Mouse (Mus musculus) heart, embryonic 16.5 days (tissue): ENCODE measurements around the gene Fgg. TPM values are rescaled to one million over a fixed set of nuclear protein-coding genes. Genes with fewer than 3 reads are reported as not detected.

Source experiments
- ATAC-seq: fragments of 200-750 bp; cut with Nextera tagmentation; replicated peaks from 2 replicates; pipeline ENCODE4 v1.8.0; 2017; ENCODE audit warnings: moderate number of reproducible peaks; ENCODE audit not compliant: insufficient read depth, low FRiP score; ENCODE audit errors: extremely low read depth
- H3K27ac ChIP-seq: fragments of 300-500 bp; sonication (generic); 2 replicates; pipeline ENCODE4 v1.5.1; 2014; ENCODE audit warnings: mild to moderate bottlenecking, low read length, control low read depth, moderate library complexity
- H3K27me3 ChIP-seq: fragments of 300-500 bp; sonication (generic); 2 replicates; pipeline ENCODE4 v1.6.1; 2014; ENCODE audit warnings: low read length, mixed read lengths; ENCODE audit not compliant: control insufficient read depth, insufficient read depth
- H3K36me3 ChIP-seq: fragments of 300-500 bp; sonication (generic); 2 replicates; pipeline ENCODE4 v1.6.1; 2014; ENCODE audit not compliant: control insufficient read depth, insufficient read depth
- H3K4me1 ChIP-seq: fragments of 300-500 bp; sonication (generic); 2 replicates; pipeline ENCODE4 v1.6.1; 2014; ENCODE audit warnings: low read length, mixed read lengths; ENCODE audit not compliant: control insufficient read depth, insufficient read depth
- H3K4me2 ChIP-seq: fragments of 300-500 bp; sonication (generic); 2 replicates; pipeline ENCODE4 v1.6.1; 2014; ENCODE audit warnings: low read depth, mild to moderate bottlenecking, control low read depth, low read length
- H3K4me3 ChIP-seq: fragments of 300-500 bp; sonication (generic); 2 replicates; pipeline ENCODE4 v1.5.1; 2014; ENCODE audit warnings: mild to moderate bottlenecking, control low read depth, low read length
- H3K9ac ChIP-seq: fragments of 300-500 bp; sonication (generic); 2 replicates; pipeline ENCODE4 v1.6.1; 2014; ENCODE audit warnings: low read length, control low read depth
- H3K9me3 ChIP-seq: fragments of 300-500 bp; sonication (generic); replicated peaks from 2 replicates; pipeline ENCODE4 v1.6.1; 2016; ENCODE audit warnings: low read length; ENCODE audit not compliant: control insufficient read depth
- WGBS: fragments of 180-500 bp; shearing (Covaris S2); extraction: QIAGEN DNeasy Blood & Tissue Kit; methylation state at CpG from one replicate; pipeline ENCODE4 v1.1.7; 2014; 5-methylcytosine and 5-hydroxymethylcytosine counted together
- polyA plus RNA-seq: library from polyadenylated mRNA; unstranded; fragments of >200 nt; fragmentation: Nextera tagmentation; extraction: Ambion mirVana; gene quantifications from 2 replicates; pipeline ENCODE4 v1.2.1, GENCODE M21; 2015

Fgg gene
- 0.90 and 0.91 TPM in 2 replicates for polyA plus RNA-seq

- Histone ChIP-seq H3K27ac (no peak within 1 kb of the TSS), H3K4me2 (no peak within 1 kb of the TSS), H3K4me3 (no peak within 1 kb of the TSS), H3K27me3 (peaks cover 2% of the 10 kb centered on the region; the same call in 1 of the 2 replicates), H3K36me3 (no peaks in the 10 kb centered on the region), H3K9ac (no peak within 1 kb of the TSS), H3K4me1 (no peaks in the 10 kb centered on the region), H3K9me3 (no peaks in the 10 kb centered on the region)
- 42% methylated on average over 7 of the region's 7 CpGs for WGBS
- no peak for ATAC-seq
Measured at GRCm38 (mm10) chr3:83007557-83007956, at the start of gene Fgg. Fgg (plus strand) TSS chr3:83007724.

GRCm38 (mm10) chr3:82971046-82971445 lies 36.5 kb upstream of the Fgg start:
- Histone ChIP-seq H3K4me2 (no peak overlapping the region), H3K27ac (no peak overlapping the region), H3K36me3 (no peaks in the 10 kb centered on the region), H3K4me3 (no peak overlapping the region), H3K9ac (no peak overlapping the region), H3K9me3 (no peaks in the 10 kb centered on the region), H3K27me3 (no peaks in the 10 kb centered on the region), H3K4me1 (no peaks in the 10 kb centered on the region)
- no peak for ATAC-seq
- 65% methylated on average over 3 of the region's 3 CpGs for WGBS

GRCm38 (mm10) chr3:82980818-82981217 lies 26.7 kb upstream of the Fgg start:
- Histone ChIP-seq H3K27me3 (no peaks in the 10 kb centered on the region), H3K36me3 (no peaks in the 10 kb centered on the region), H3K27ac (no peak overlapping the region), H3K4me2 (no peak overlapping the region), H3K9ac (no peak overlapping the region), H3K4me1 (no peaks in the 10 kb centered on the region), H3K9me3 (no peaks in the 10 kb centered on the region), H3K4me3 (no peak overlapping the region)
- ATAC-seq = no peak
- 68% methylated on average over 6 of the region's 6 CpGs for WGBS

- H3K27ac ChIP-seq = no peak overlapping the region
- ATAC-seq = no peak
Measured at GRCm38 (mm10) chr3:82981861-82982260, 25.7 kb upstream of the Fgg start.

GRCm38 (mm10) chr3:82984840-82985239 lies 22.7 kb upstream of the Fgg start:
- H3K9me3 ChIP-seq = no peaks in the 10 kb centered on the region
- H3K4me1 ChIP-seq = no peaks in the 10 kb centered on the region
- H3K4me2 ChIP-seq = no peak overlapping the region
- WGBS = 79% methylated on average over 2 of the region's 2 CpGs
- no peak for ATAC-seq
- H3K9ac ChIP-seq = no peak overlapping the region
- H3K27ac ChIP-seq = no peak overlapping the region
- H3K36me3 ChIP-seq = no peaks in the 10 kb centered on the region
- no peaks in the 10 kb centered on the region for H3K27me3 ChIP-seq
- no peak overlapping the region for H3K4me3 ChIP-seq

More at GRCm38 (mm10) chr3:82981861-82982260, 25.7 kb upstream of the Fgg start:
- no peak overlapping the region for H3K4me3 ChIP-seq
- no peaks in the 10 kb centered on the region for H3K36me3 ChIP-seq
- H3K4me2 ChIP-seq = no peak overlapping the region
- WGBS = 48% methylated on average over 8 of the region's 8 CpGs
- H3K9ac ChIP-seq = no peak overlapping the region
- H3K27me3 ChIP-seq = no peaks in the 10 kb centered on the region
- H3K9me3 ChIP-seq = no peaks in the 10 kb centered on the region
- no peaks in the 10 kb centered on the region for H3K4me1 ChIP-seq

- WGBS = 74% methylated on average over 12 of the region's 12 CpGs
Measured at GRCm38 (mm10) chr3:82991963-82992362, 15.6 kb upstream of the Fgg start.

GRCm38 (mm10) chr3:82992956-82993355 lies 14.6 kb upstream of the Fgg start:
- WGBS = 87% methylated on average over 6 of the region's 6 CpGs
- Histone ChIP-seq H3K9me3 (no peaks in the 10 kb centered on the region), H3K27me3 (peaks cover 10% of the 10 kb centered on the region), H3K9ac (no peak overlapping the region), H3K4me1 (peaks cover 4% of the 10 kb centered on the region; the same call in 1 of the 2 replicates), H3K4me2 (no peak overlapping the region), H3K36me3 (no peaks in the 10 kb centered on the region), H3K27ac (no peak overlapping the region), H3K4me3 (no peak overlapping the region)
- no peak for ATAC-seq

More at GRCm38 (mm10) chr3:82991963-82992362, 15.6 kb upstream of the Fgg start:
- peaks cover 4% of the 10 kb centered on the region; the same call in 1 of the 2 replicates for H3K4me1 ChIP-seq
- H3K27me3 ChIP-seq = peaks cover 10% of the 10 kb centered on the region
- no peak overlapping the region for H3K9ac ChIP-seq
- no peak overlapping the region for H3K4me3 ChIP-seq
- no peak for ATAC-seq
- H3K4me2 ChIP-seq = no peak overlapping the region
- no peaks in the 10 kb centered on the region for H3K9me3 ChIP-seq
- no peaks in the 10 kb centered on the region for H3K36me3 ChIP-seq
- H3K27ac ChIP-seq = no peak overlapping the region

GRCm38 (mm10) chr3:82995368-82995767 lies 12.2 kb upstream of the Fgg start:
- Histone ChIP-seq H3K4me3 (peak overlapping the region; percentile 38), H3K27ac (no peak overlapping the region), H3K9ac (peak overlapping the region; percentile 47; the same call in 1 of the 2 replicates)

GRCm38 (mm10) chr3:82996656-82997055 lies 10.9 kb upstream of the Fgg start:
- WGBS = 88% methylated on average over 3 of the region's 3 CpGs
- peaks cover 4% of the 10 kb centered on the region; the same call in 1 of the 2 replicates for H3K4me1 ChIP-seq
- H3K36me3 ChIP-seq = no peaks in the 10 kb centered on the region
- peaks cover 10% of the 10 kb centered on the region for H3K27me3 ChIP-seq
- ATAC-seq = no peak
- no peak overlapping the region for H3K4me3 ChIP-seq
- no peak overlapping the region for H3K4me2 ChIP-seq
- no peaks in the 10 kb centered on the region for H3K9me3 ChIP-seq
- no peak overlapping the region for H3K27ac ChIP-seq
- H3K9ac ChIP-seq = no peak overlapping the region

More at GRCm38 (mm10) chr3:82995368-82995767, 12.2 kb upstream of the Fgg start:
- peaks cover 10% of the 10 kb centered on the region for H3K27me3 ChIP-seq
- H3K36me3 ChIP-seq = no peaks in the 10 kb centered on the region
- H3K9me3 ChIP-seq = no peaks in the 10 kb centered on the region
- WGBS = 3% methylated on average over 24 of the region's 24 CpGs
- peak overlapping the region; percentile 65 for H3K4me2 ChIP-seq
- ATAC-seq = no peak; the same call in 1 of the 2 replicates
- peaks cover 4% of the 10 kb centered on the region; the same call in 1 of the 2 replicates for H3K4me1 ChIP-seq
